Mouse (Mus musculus) heart, adult 2 months (tissue): Measurements from ENCODE around the gene P2ry14.

Source experiments
- EP300 ChIP-seq: fragments of 200-500 bp; IDR thresholded peaks from 2 replicates; pipeline ENCODE4 v1.6.1; 2011; ENCODE audit warnings: low read depth, low read length, control low read depth; ENCODE audit not compliant: insufficient read depth
- POLR2A ChIP-seq: fragments of 200-500 bp; IDR thresholded peaks from 2 replicates; pipeline ENCODE4 v1.6.1; 2011; ENCODE audit warnings: mild to moderate bottlenecking, low read depth, low read length, control low read depth; ENCODE audit not compliant: insufficient read depth

DNA sequence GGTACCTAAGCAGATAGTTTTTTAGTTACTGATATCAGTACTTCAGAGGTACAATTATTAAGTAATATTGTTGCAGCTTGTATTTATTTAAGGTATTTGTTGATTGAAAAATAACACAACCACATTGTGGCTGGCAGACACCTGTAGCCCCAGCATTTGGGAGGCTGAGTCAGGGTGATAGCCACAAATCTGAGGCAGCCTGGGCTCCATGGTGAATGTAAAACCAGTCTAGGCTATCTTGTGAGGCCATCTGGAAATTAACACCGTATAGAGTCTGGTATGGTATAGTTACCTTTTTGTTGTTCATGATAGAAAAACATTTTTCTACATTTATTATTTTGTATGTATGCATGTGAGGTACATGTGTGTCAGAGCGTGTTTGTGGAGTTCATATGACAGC lies 51.3 kb downstream of the P2ry14 start:
- TF ChIP-seq POLR2A (no peak), EP300 (no peak)
